Mouse (Mus musculus) heart, embryonic 11.5 days (tissue): ENCODE measurements around the gene Macrod1. TPM values are rescaled to one million over a fixed set of nuclear protein-coding genes. Genes with fewer than 3 reads are reported as not detected.
A peak's percentile ranks its signal among the peaks of the same experiment; 100 is the strongest.

Experiments
- ATAC-seq: fragments of 200-750 bp; cut with Nextera tagmentation; replicated peaks from 2 replicates; pipeline ENCODE4 v1.8.0; 2017; ENCODE audit warnings: moderate library complexity; ENCODE audit not compliant: insufficient number of reproducible peaks, low FRiP score, low TSS enrichment
- H3K27ac ChIP-seq: fragments of 300-500 bp; sonication (generic); 2 replicates; pipeline ENCODE4 v1.5.1; 2014; ENCODE audit warnings: mild to moderate bottlenecking, low read depth, low read length
- H3K27me3 ChIP-seq: fragments of 300-500 bp; sonication (generic); 2 replicates; pipeline ENCODE4 v1.6.1; 2014; ENCODE audit warnings: mild to moderate bottlenecking, low read length, mixed read lengths; ENCODE audit not compliant: control insufficient read depth, insufficient read depth
- H3K36me3 ChIP-seq: fragments of 300-500 bp; sonication (generic); 2 replicates; pipeline ENCODE4 v1.6.1; 2014; ENCODE audit warnings: mild to moderate bottlenecking, low read length, moderate library complexity, mixed read lengths; ENCODE audit not compliant: control insufficient read depth, insufficient read depth
- H3K4me1 ChIP-seq: fragments of 300-500 bp; sonication (generic); 2 replicates; pipeline ENCODE4 v1.6.1; 2014; ENCODE audit warnings: low read length; ENCODE audit not compliant: control insufficient read depth, insufficient read depth
- H3K4me2 ChIP-seq: fragments of 300-500 bp; sonication (generic); 2 replicates; pipeline ENCODE4 v1.6.1; 2014; ENCODE audit warnings: mild to moderate bottlenecking, moderate library complexity
- H3K4me3 ChIP-seq: fragments of 300-500 bp; sonication (generic); 2 replicates; pipeline ENCODE4 v1.5.1; 2014; ENCODE audit warnings: low read depth, low read length
- H3K9ac ChIP-seq: fragments of 300-500 bp; sonication (generic); 2 replicates; pipeline ENCODE4 v1.6.1; 2014; ENCODE audit warnings: mild to moderate bottlenecking, low read depth, low read length, moderate library complexity
- H3K9me3 ChIP-seq: fragments of 300-500 bp; sonication (generic); replicated peaks from 2 replicates; pipeline ENCODE4 v1.6.1; 2016; ENCODE audit warnings: low read length; ENCODE audit not compliant: control insufficient read depth
- WGBS: fragments of 180-500 bp; shearing (Covaris S2); extraction: QIAGEN DNeasy Blood & Tissue Kit; methylation state at CpG from one replicate; pipeline ENCODE4 v1.1.7; 2014; ENCODE audit not compliant: insufficient replicate concordance; 5-methylcytosine and 5-hydroxymethylcytosine counted together
- polyA plus RNA-seq: library from polyadenylated mRNA; unstranded; fragments of >200 nt; fragmentation: Nextera tagmentation; extraction: Ambion mirVana; gene quantifications from 2 replicates; pipeline ENCODE4 v1.2.1, GENCODE M21; 2014

Gene Macrod1
- polyA plus RNA-seq, 1 experiment from 2014 or later: 13.3 TPM

DNA sequence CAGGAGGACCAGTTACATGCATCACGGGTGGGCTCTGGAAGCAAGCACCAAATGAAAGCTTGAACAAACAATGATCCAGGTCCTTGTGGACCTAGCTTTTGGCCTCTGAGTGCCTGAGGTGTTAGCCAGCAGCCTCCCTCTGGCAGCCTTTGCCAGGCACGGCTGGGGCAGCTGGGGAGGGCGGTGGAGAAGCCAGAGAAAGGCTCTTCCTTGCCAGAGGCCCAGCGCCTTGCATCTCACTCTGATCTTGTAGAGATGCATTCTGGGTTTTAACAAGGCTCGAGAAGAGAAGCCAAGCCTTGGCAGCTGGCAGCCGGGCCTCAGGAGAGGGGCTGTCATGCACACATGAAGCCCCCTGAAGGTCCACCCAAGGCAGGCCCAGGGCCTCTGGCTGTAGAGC, 83.8 kb downstream of the Macrod1 start:
- H3K27me3 ChIP-seq: peaks cover 39% of the 10 kb centered on the region

DNA sequence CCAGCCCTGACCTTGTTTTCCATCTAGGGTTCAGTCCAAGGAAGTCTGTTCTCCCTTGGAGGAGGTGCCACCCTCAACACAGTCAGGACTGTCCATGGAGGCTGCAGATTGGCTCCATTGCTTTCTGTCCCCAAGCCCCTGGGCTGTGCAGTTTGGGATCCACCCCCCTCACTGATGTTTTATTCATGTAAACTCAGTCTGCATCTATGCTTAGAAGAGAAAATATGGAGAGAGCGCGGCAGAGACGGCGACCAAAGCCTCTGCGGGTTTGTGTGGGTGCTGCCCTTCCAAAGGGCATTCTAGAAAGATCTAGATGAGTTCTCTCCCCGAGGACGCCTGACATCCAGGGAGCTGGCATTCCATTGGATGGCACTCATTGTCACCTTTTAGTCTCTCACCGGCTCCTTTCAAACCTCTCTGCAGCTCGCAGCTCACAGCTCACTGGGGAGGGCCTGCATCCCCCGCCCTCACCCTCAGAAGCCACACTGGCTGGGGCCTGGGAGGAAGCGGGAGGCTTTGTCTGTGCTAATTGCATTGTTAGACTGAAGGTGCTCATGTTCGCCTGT, 84.3 kb downstream of the Macrod1 start:
- Histone ChIP-seq H3K27me3 (peaks cover 45% of the 10 kb centered on the region), H3K36me3 (no peaks in the 10 kb centered on the region; the same call in 1 of the 2 replicates), H3K4me3 (no peak overlapping the region), H3K9ac (no peak overlapping the region), H3K27ac (no peak overlapping the region), H3K4me1 (peaks cover 34% of the 10 kb centered on the region), H3K4me2 (no peak overlapping the region), H3K9me3 (no peaks in the 10 kb centered on the region)
- 62% methylated on average over 12 of the region's 12 CpGs for WGBS
- ATAC-seq: no peak

More for the DNA sequence above, 83.8 kb downstream of the Macrod1 start:
- Histone ChIP-seq H3K4me2 (no peak overlapping the region), H3K9ac (no peak overlapping the region), H3K4me3 (no peak overlapping the region), H3K27ac (no peak overlapping the region), H3K4me1 (peaks cover 40% of the 10 kb centered on the region), H3K36me3 (no peaks in the 10 kb centered on the region; the same call in 1 of the 2 replicates), H3K9me3 (no peaks in the 10 kb centered on the region)
- WGBS: 74% methylated on average over 6 of the region's 6 CpGs
- no peak for ATAC-seq

- Histone ChIP-seq H3K27ac (no peak overlapping the region), H3K4me3 (no peak overlapping the region), H3K4me2 (no peak overlapping the region), H3K9me3 (no peaks in the 10 kb centered on the region), H3K36me3 (no peaks in the 10 kb centered on the region), H3K9ac (0 out of 2 replicates have a peak overlapping the region, but pooled peaks have one; percentile 16), H3K4me1 (peaks cover 20% of the 10 kb centered on the region), H3K27me3 (peaks cover 43% of the 10 kb centered on the region)
- WGBS: 48% methylated on average over 5 of the region's 5 CpGs
- ATAC-seq: no peak
Measured at GRCm38 (mm10) chr19:7142207-7142915, 85.8 kb downstream of the Macrod1 start.

- H3K27me3 ChIP-seq: peaks cover 45% of the 10 kb centered on the region
- 1% methylated on average over 20 of the region's 20 CpGs for WGBS
- H3K4me3 ChIP-seq: peak overlapping the region; percentile 35
- H3K4me1 ChIP-seq: peaks cover 18% of the 10 kb centered on the region
- H3K27ac ChIP-seq: no peak overlapping the region
- H3K9me3 ChIP-seq: no peaks in the 10 kb centered on the region
- H3K9ac ChIP-seq: peak overlapping the region; percentile 59; the same call in 1 of the 2 replicates
- peak overlapping the region; percentile 70 for H3K4me2 ChIP-seq
- no peaks in the 10 kb centered on the region for H3K36me3 ChIP-seq
- no peak for ATAC-seq
Measured at GRCm38 (mm10) chr19:7143854-7144253, 87.2 kb downstream of the Macrod1 start.

- Histone ChIP-seq H3K4me3 (peak overlapping the region; percentile 35), H3K36me3 (no peaks in the 10 kb centered on the region), H3K4me2 (peak overlapping the region; percentile 70), H3K9me3 (no peaks in the 10 kb centered on the region), H3K27ac (no peak overlapping the region), H3K9ac (no peak overlapping the region), H3K27me3 (peaks cover 45% of the 10 kb centered on the region), H3K4me1 (peaks cover 15% of the 10 kb centered on the region)
- 79% methylated on average over 3 of the region's 3 CpGs for WGBS
- ATAC-seq: no peak
Measured at GRCm38 (mm10) chr19:7144458-7144857, 87.8 kb downstream of the Macrod1 start.

DNA sequence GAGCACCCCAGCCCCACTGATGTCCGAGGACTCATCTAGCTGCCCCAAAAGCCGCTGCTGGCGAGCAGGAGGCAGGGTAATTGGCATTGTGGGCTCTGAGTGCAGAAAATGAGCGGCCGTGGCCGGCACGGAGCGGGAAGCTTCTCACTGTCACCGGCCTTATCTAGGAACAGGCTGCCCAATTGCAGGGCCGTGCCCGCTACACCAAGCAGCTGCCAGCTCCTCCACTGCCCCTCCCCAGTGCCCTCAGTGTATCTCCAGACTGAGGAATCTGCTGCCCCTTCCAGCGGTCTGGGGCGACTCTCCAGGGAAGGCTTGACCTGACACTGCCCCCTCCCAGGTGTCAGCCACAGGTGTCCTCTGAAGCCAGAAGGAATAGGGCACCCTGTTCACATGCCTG, 89.8 kb downstream of the Macrod1 start:
- Histone ChIP-seq H3K27ac (no peak overlapping the region), H3K4me3 (no peak overlapping the region), H3K27me3 (peaks cover 49% of the 10 kb centered on the region), H3K4me1 (peaks cover 19% of the 10 kb centered on the region), H3K9ac (no peak overlapping the region), H3K9me3 (no peaks in the 10 kb centered on the region), H3K36me3 (no peaks in the 10 kb centered on the region), H3K4me2 (no peak overlapping the region)
- no peak for ATAC-seq
- WGBS: 75% methylated on average over 13 of the region's 13 CpGs

- ATAC-seq: no peak
- H3K4me1 ChIP-seq: peaks cover 15% of the 10 kb centered on the region
- H3K4me2 ChIP-seq: no peak overlapping the region
- 44% methylated on average over 4 of the region's 4 CpGs for WGBS
- H3K9me3 ChIP-seq: no peaks in the 10 kb centered on the region
- H3K4me3 ChIP-seq: no peak overlapping the region
- H3K9ac ChIP-seq: no peak overlapping the region
- H3K27ac ChIP-seq: no peak overlapping the region
- H3K36me3 ChIP-seq: no peaks in the 10 kb centered on the region
- H3K27me3 ChIP-seq: peaks cover 46% of the 10 kb centered on the region
Measured at GRCm38 (mm10) chr19:7148096-7148495, 91.5 kb downstream of the Macrod1 start.

GRCm38 (mm10) chr19:7148541-7149085, 92.0 kb downstream of the Macrod1 start:
- no peak overlapping the region for H3K4me2 ChIP-seq
- H3K36me3 ChIP-seq: no peaks in the 10 kb centered on the region
- peaks cover 19% of the 10 kb centered on the region for H3K4me1 ChIP-seq
- H3K27me3 ChIP-seq: peaks cover 44% of the 10 kb centered on the region
- no peak overlapping the region for H3K4me3 ChIP-seq
- no peak overlapping the region for H3K9ac ChIP-seq
- WGBS: 57% methylated on average over 8 of the region's 8 CpGs
- ATAC-seq: no peak
- H3K9me3 ChIP-seq: no peaks in the 10 kb centered on the region
- H3K27ac ChIP-seq: no peak overlapping the region
